Mouse (Mus musculus): ENCODE results near the gene Cpn1.

The Cpn1 gene

GRCm38 (mm10) chr19:43986069-43986794, at the start of gene Cpn1:
Gene Cpn1, minus strand, starts transcription at chr19:43986556.
- peak; percentile 30 for DNase-seq (ENCODE audit: low read depth, low spot score)

- DNase-seq (ENCODE audit: low read depth, low spot score), result no peak
Measured at GRCm38 (mm10) chr19:44033396-44033795, 47.0 kb upstream of the Cpn1 start.

DNA sequence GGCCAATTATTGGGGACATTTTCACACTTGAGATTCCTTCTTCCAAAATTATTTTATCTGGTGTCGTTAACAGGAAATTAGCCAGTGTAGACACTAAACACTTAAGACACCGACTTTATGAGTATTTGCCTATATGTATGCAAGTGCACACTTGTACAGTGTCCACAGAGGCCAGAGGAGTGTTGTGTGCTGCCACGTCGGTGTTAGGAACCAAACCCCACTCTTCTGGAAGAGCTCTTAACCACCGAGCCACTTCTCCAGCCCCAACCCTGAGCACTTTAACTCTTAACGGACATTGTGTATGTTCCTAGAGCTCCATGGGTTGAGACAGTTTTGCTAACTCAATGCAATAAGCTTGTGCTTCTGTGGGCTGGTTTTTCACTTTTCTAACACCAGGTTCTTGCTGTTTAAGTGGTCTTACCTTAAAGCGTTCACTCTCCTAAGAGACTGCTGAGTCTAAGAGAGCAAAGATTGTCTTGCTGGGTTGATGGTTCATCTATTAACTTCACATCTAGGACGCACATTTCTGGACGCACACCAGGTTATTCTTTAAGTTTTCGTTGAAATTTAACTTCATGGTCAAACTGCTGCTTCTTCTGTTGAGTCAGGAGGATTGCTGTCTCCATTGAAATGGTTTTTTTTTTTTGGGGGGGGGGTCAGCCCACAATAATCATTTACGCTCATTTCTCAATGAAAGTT, 45.8 kb upstream of the Cpn1 start:
- no peak for DNase-seq (ENCODE audit: low read depth, low spot score)

DNA sequence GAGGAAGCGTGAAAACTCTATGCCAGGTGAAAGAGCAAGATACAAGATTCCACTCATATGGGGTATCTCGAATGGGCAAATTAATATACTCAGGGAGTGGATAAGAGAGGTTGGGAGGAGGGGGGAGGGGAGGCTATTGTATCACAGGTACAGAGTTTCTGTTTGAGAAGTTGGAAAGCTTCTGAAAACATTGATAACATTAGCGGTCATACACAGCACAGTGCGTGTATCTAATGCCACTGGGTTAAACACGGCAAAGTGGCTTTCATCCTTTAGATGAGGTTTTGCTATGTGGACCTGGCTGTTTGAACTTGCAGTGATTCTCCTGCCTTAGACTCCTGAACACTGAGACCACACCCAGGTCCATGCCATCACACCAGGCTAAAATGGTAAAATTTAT, 43.7 kb upstream of the Cpn1 start:
- no peak for DNase-seq (ENCODE audit: low read depth, low spot score)

GRCm38 (mm10) chr19:44028972-44029371, 42.6 kb upstream of the Cpn1 start, which contains the start of gene Cyp2c23:
Gene Cyp2c23, minus strand, starts transcription at chr19:44029208.
- DNase-seq (ENCODE audit: low read depth, low spot score), result no peak

- DNase-seq (ENCODE audit: low read depth, low spot score), result peak; percentile 17
Measured at GRCm38 (mm10) chr19:44026956-44027530, 40.7 kb upstream of the Cpn1 start.

- no peak for DNase-seq (ENCODE audit: low read depth, low spot score)
Measured at GRCm38 (mm10) chr19:44024921-44025585, 38.7 kb upstream of the Cpn1 start.

GRCm38 (mm10) chr19:44023066-44023465, 36.7 kb upstream of the Cpn1 start:
- DNase-seq (ENCODE audit: low read depth, low spot score), result peak; percentile 14

DNA sequence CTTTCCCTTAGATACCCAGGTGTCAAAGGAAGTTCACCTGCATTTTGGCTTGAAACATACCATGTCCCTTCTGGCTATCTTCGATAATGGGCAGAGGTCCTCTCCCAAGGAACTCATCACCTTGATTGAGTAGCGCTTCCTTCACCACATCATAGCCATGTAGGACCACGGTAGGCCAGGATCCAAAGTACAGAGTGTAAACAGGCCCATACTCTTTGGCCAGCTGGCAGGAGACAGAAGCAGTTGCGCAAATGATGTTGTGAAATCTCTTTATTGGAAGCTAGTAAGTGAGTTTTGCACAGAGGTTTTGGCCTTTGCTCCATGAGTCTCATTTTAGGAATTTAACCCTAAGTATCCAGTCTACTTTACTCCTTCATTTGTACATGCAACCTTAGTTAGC, 35.1 kb upstream of the Cpn1 start:
- DNase-seq (ENCODE audit: low read depth, low spot score), result no peak

- DNase-seq (ENCODE audit: low read depth, low spot score), result no peak
Measured at GRCm38 (mm10) chr19:44019739-44020138, 33.4 kb upstream of the Cpn1 start.

- DNase-seq (ENCODE audit: low read depth, low spot score), result no peak
Measured at GRCm38 (mm10) chr19:44013862-44014261, 27.5 kb upstream of the Cpn1 start.

DNA sequence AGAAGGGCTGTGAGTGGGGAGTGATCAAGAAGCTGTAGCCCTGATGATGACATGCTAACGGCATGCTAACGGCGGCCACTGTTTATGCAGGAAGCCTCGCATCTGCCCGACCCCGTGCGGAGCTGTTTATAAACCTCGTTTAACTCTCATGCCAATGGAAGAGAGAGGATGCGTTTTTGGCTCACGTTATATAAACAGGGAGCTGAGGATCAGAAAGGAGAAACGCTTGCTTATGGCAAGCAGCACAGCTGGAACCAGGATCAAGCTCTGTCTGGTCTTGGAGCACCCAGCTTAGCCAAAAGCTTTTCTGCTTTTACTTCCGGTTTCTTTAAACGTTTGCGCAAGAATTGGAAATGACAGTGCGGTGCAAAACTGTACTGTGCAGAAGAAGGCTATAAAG, 22.4 kb upstream of the Cpn1 start:
- DNase-seq (ENCODE audit: low read depth, low spot score), result no peak

DNA sequence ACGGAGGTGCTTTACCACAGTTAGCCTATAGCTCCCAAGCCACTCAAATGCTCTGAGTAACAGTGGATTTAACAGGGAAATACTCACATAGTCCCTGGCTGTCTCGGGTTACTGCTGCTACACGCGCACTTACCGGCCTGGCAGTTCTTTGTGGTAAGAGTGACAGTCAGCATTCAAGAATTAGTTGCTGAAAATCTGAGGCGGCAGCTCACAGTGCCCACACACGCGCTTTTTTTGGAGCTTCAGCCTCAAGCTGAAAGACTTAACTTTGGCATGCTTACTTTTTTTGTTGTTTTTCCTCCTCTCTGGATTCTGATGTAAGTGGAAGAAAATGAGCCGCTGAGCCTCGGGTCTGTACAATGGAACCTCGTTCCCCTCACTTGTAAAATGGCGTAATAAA, 20.8 kb upstream of the Cpn1 start:
- no peak for DNase-seq (ENCODE audit: low read depth, low spot score)

GRCm38 (mm10) chr19:44005025-44005424, 18.7 kb upstream of the Cpn1 start:
- DNase-seq (ENCODE audit: low read depth, low spot score), result no peak

DNA sequence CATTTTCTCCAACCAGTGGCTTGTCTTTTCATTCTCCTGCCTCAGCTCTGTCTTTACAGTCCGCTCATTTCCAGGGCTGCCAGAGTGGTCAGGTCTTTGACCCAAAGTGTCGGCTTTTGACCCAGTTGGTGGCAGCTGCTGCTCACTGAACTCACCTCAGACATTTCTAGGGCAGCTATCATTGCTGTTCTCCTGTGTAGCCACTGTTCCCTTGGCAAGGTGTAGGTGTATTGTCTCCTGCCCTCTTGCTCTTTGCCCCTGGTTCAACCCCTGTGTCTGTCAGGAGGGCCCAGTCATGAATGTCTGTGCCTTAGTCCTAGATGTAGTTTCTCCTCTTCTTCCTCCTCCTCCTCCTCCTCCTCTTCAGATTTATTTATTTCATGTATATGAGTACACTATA, 17.9 kb upstream of the Cpn1 start:
- no peak for DNase-seq (ENCODE audit: low read depth, low spot score)

DNA sequence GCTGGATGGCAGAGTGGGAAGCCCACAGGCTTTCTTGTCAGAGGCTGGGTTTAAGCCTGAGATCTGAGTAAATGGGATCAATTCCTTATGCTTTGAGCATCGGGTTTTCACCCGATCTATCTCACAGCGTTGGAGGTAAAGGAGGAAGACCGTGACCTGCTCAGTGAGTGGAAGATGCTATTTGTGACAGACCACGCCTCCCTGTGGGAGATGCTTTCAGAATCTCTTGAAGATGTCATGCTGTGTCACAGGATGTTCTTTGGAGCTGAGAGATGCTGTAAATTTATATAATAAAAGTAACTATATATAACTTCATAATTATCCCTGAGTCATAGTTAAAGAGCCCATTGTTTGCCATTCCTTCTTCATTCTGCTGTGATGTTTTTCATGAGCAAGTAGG, 14.4 kb upstream of the Cpn1 start:
- no peak for DNase-seq (ENCODE audit: low read depth, low spot score)

- no peak for DNase-seq (ENCODE audit: low read depth, low spot score)
Measured at GRCm38 (mm10) chr19:44000061-44000460, 13.7 kb upstream of the Cpn1 start.

GRCm38 (mm10) chr19:43998802-43999527, 12.6 kb upstream of the Cpn1 start:
- no peak for DNase-seq (ENCODE audit: low read depth, low spot score)

DNA sequence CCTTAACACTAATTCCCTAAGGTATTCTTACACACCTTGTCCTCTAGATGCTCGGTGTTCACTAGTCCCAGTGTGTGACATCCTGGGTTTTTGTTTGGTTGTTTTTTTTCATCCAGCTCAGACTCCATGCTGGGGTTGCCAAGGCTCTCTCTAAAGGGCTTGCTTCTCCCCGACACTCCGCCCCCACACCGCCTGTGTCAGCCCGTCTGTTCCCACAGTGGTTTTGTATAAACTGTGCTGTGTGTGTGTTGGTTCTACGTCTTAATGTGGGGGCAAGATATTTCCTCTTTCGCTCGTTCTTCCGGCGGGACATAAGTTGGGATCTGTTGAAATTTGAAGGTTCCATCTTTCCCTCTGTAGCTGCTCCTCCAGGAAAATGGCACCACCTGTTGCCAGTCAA, 11.7 kb upstream of the Cpn1 start:
- no peak for DNase-seq (ENCODE audit: low read depth, low spot score)

DNA sequence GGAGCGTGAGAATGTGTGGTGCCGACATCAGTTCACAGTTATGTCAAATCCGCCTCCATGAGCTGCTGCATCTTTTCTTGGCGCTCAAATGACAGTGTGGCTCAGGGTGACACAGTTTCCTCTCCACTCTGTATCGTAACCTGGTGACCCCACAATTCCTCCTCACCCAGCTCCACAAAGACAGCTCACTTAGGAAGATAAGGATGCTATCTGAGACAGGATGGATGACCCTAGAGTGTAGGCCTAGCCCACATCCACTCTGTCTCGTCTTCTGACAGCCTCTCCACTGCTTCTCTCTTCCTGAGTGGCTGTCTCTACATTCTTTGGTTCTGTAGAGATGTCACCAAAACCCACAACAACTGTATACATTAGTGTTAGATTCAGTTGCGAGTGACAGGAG, 9.1 kb upstream of the Cpn1 start:
- no peak for DNase-seq (ENCODE audit: low read depth, low spot score)

GRCm38 (mm10) chr19:43992464-43992863, 6.1 kb upstream of the Cpn1 start:
- DNase-seq (ENCODE audit: low read depth, low spot score), result no peak

GRCm38 (mm10) chr19:43990362-43990761, 4.0 kb upstream of the Cpn1 start:
- no peak for DNase-seq (ENCODE audit: low read depth, low spot score)
